Mouse (Mus musculus): ENCODE results near the gene Nme3. TPM values are rescaled to one million over a fixed set of nuclear protein-coding genes. Genes with fewer than 3 reads are reported as not detected.
"Not testable (repeated sequence)": the region's sequence is repeated elsewhere in the genome, so short reads cannot be mapped to it uniquely, and the experiment has no call there.

The Nme3 gene
- polyA plus RNA-seq, 1 experiment from 2014 or later: 77.1 TPM

DNA sequence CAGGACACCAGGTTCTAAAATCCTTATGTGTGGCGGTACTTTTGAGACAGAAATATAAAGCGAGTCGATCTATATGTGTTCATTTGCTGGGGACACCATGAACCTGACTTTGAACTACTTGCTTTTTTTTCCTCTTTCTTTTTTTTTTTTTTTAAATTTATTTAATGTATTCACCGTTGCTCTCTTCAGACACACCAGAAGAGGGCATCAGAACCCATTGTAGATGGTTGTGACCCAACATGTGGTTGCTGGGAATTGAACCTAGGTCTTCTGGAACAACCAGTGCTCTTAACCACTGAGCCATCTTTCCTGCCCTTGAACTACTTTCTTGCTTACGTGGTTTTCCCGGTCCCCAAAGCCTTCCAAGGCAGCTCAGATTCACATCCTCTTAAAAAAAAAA, 41.0 kb downstream of the Nme3 start:
- 41% methylated on average over 6 of the region's 6 CpGs for WGBS

DNA sequence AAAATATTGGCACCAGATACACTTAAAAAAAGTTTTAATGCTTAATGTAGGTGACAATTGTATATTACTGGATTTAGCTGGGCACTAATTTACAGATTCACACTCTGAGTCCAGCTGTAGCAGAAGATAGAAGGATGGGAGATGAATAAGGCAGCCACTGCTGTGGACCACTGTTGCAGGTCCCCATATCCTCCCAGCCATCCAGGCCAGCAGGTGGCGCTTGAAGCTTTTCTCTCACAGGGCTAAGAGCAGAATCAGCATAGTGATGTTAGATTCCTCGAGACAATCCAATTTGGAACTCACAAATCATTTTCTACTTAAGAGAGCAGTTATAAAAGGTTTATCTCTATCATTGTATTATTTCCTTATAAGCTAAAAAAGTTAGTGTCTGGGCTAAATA, 46.2 kb downstream of the Nme3 start:
- H3K27ac ChIP-seq (ENCODE audit: low read depth); H3K4me1 ChIP-seq (ENCODE audit: insufficient read depth); H3K27me3 ChIP-seq (ENCODE audit: insufficient read depth, low read length); H3K9me3 ChIP-seq (ENCODE audit: low read depth, low read length); H3K4me3 ChIP-seq (ENCODE audit: low read depth, low read length); H3K9ac ChIP-seq; ATAC-seq (ENCODE audit: insufficient read depth); H3K4me2 ChIP-seq: not testable (repeated sequence)
- peak; percentile 70 for TF ChIP-seq CTCF (IDR thresholded peaks at IDR 0.05; ENCODE audit: low read depth)
- peak; percentile 44 for DNase-seq
- WGBS: 5% methylated on average over 2 of the region's 2 CpGs
- H3K36me3 ChIP-seq (ENCODE audit: insufficient read depth): peaks cover 43% of the 10 kb centered on the region

More for the DNA sequence above, 41.0 kb downstream of the Nme3 start:
- Histone ChIP-seq H3K4me1 (ENCODE audit: insufficient read depth) (peaks cover 5% of the 10 kb centered on the region; the same call in 1 of the 2 replicates), H3K9me3 (ENCODE audit: low read depth, low read length) (no peaks in the 10 kb centered on the region), H3K27ac (ENCODE audit: low read depth) (peak overlapping the region; percentile 85), H3K4me3 (ENCODE audit: low read depth, low read length) (peak overlapping the region; percentile 97), H3K4me2 (peak overlapping the region; percentile 72), H3K27me3 (ENCODE audit: insufficient read depth, low read length) (no peaks in the 10 kb centered on the region), H3K9ac (peak overlapping the region; percentile 86), H3K36me3 (ENCODE audit: insufficient read depth) (no peaks in the 10 kb centered on the region)
- ATAC-seq (ENCODE audit: insufficient read depth) (no peak), DNase-seq (no peak)
- TF ChIP-seq CTCF (IDR thresholded peaks at IDR 0.05; ENCODE audit: low read depth): peak; percentile 18; the same call in 1 of the 2 replicates

DNA sequence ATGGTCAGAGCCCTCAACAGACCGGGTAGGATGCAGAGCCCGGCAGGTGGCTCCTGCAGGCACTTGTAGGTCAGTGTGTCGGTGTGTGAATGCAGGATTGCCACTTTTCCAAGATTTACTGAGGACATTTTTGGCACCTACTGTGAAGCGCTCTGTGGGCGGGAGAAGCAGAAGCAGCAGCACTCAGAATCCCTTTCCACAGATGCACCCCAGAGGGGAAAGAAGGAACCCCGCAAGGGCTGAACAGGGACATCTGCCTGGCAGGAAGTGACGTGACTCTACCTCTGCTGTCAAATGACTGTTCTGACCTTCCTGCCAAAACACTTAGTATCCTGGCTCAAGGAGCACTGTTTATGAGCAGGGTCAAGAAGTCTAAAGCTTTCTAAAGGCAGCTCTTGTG, 46.7 kb downstream of the Nme3 start:
- Histone ChIP-seq H3K4me1 (ENCODE audit: insufficient read depth) (no peaks in the 10 kb centered on the region), H3K27ac (ENCODE audit: low read depth) (no peak overlapping the region), H3K4me2 (no peak overlapping the region), H3K27me3 (ENCODE audit: insufficient read depth, low read length) (no peaks in the 10 kb centered on the region), H3K9ac (no peak overlapping the region), H3K36me3 (ENCODE audit: insufficient read depth) (peaks cover 49% of the 10 kb centered on the region), H3K4me3 (ENCODE audit: low read depth, low read length) (no peak overlapping the region), H3K9me3 (ENCODE audit: low read depth, low read length) (no peaks in the 10 kb centered on the region)
- ATAC-seq (ENCODE audit: insufficient read depth) (no peak), DNase-seq (no peak)
- TF ChIP-seq CTCF (IDR thresholded peaks at IDR 0.05; ENCODE audit: low read depth): no peak
- WGBS: 87% methylated on average over 7 of the region's 7 CpGs

DNA sequence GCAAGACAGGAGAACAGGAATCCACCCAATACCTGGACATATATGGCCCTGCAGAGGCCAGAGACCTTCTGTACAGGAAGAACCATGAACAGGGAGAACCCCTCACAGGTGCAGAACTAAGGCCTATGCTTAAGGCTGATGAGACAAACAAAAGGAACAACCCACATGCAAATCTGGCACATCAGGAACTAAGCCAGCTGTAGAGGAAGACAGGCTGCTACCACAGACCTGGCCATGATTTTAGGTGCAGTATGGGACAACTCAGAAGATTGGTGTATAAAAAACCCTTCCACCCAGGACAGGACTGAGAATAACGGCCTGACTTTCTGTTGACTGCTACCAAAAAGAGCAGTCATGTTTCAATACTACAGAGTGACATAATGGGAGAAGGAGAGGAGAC, 47.3 kb downstream of the Nme3 start:
- H3K9ac ChIP-seq; H3K4me1 ChIP-seq (ENCODE audit: insufficient read depth); H3K27ac ChIP-seq (ENCODE audit: low read depth); ATAC-seq (ENCODE audit: insufficient read depth); H3K9me3 ChIP-seq (ENCODE audit: low read depth, low read length); H3K4me3 ChIP-seq (ENCODE audit: low read depth, low read length); H3K27me3 ChIP-seq (ENCODE audit: insufficient read depth, low read length); DNase-seq; H3K4me2 ChIP-seq: not testable (repeated sequence)
- peaks cover 54% of the 10 kb centered on the region for H3K36me3 ChIP-seq (ENCODE audit: insufficient read depth)
- WGBS: 86% methylated on average over 1 of the region's 1 CpGs

Other genes starting within 250 kb of the Nme3 start
- gene Slc9a3r2, start 246.2 kb upstream of the Nme3 start, polyA plus RNA-seq (2014; fragmentation: Nextera tagmentation; extraction: Ambion mirVana): 67.8 and 68.3 TPM in 2 replicates
- gene Npw, start 238.0 kb upstream of the Nme3 start, polyA plus RNA-seq (2014; fragmentation: Nextera tagmentation; extraction: Ambion mirVana): 0.78 and 1.0 TPM in 2 replicates
- 32.9 and 34.0 TPM in 2 replicates for gene Zfp598, start 226.8 kb upstream of the Nme3 start, polyA plus RNA-seq (2014; fragmentation: Nextera tagmentation; extraction: Ambion mirVana)
- gene Syngr3, start 206.5 kb upstream of the Nme3 start, polyA plus RNA-seq (2014; fragmentation: Nextera tagmentation; extraction: Ambion mirVana): 0.83 and 1.3 TPM in 2 replicates
- gene Gfer, start 200.3 kb upstream of the Nme3 start, polyA plus RNA-seq (2014; fragmentation: Nextera tagmentation; extraction: Ambion mirVana): 53.9 and 54.4 TPM in 2 replicates
- gene Noxo1, start 200.3 kb upstream of the Nme3 start, polyA plus RNA-seq (2014; fragmentation: Nextera tagmentation; extraction: Ambion mirVana): 3.5 and 5.0 TPM in 2 replicates
- 97.9 and 112 TPM in 2 replicates for gene Tbl3, start 188.8 kb upstream of the Nme3 start, polyA plus RNA-seq (2014; fragmentation: Nextera tagmentation; extraction: Ambion mirVana)
- 0.46 and 0.71 TPM in 2 replicates for gene Rnf151, start 178.4 kb upstream of the Nme3 start, polyA plus RNA-seq (2014; fragmentation: Nextera tagmentation; extraction: Ambion mirVana)
- gene Rps2, start 178.4 kb upstream of the Nme3 start, polyA plus RNA-seq (2014; fragmentation: Nextera tagmentation; extraction: Ambion mirVana): 1,798 and 1,884 TPM in 2 replicates
- 211 and 221 TPM in 2 replicates for gene Ndufb10, start 172.0 kb upstream of the Nme3 start, polyA plus RNA-seq (2014; fragmentation: Nextera tagmentation; extraction: Ambion mirVana)
- gene Rpl3l, start 168.7 kb upstream of the Nme3 start, polyA plus RNA-seq (2014; fragmentation: Nextera tagmentation; extraction: Ambion mirVana): not detected in 2 replicates
- gene Msrb1, start 159.9 kb upstream of the Nme3 start, polyA plus RNA-seq (2014; fragmentation: Nextera tagmentation; extraction: Ambion mirVana): 35.2 and 37.8 TPM in 2 replicates
- gene Hs3st6, start 143.5 kb upstream of the Nme3 start, polyA plus RNA-seq (2014; fragmentation: Nextera tagmentation; extraction: Ambion mirVana): 2.9 and 3.3 TPM in 2 replicates
- gene Meiob, start 92.2 kb upstream of the Nme3 start, polyA plus RNA-seq (2014; fragmentation: Nextera tagmentation; extraction: Ambion mirVana): not detected in 2 replicates
- 23.2 and 24.8 TPM in 2 replicates for gene Hagh, start 56.4 kb upstream of the Nme3 start, polyA plus RNA-seq (2014; fragmentation: Nextera tagmentation; extraction: Ambion mirVana)
- 16.5 and 17.1 TPM in 2 replicates for gene Fahd1, start 46.1 kb upstream of the Nme3 start, polyA plus RNA-seq (2014; fragmentation: Nextera tagmentation; extraction: Ambion mirVana)
- 0.93 and 1.1 TPM in 2 replicates for gene Igfals, start 30.5 kb upstream of the Nme3 start, polyA plus RNA-seq (2014; fragmentation: Nextera tagmentation; extraction: Ambion mirVana)
- gene Nubp2, start 10.2 kb upstream of the Nme3 start, polyA plus RNA-seq (2014; fragmentation: Nextera tagmentation; extraction: Ambion mirVana): 53.0 and 56.5 TPM in 2 replicates
- gene Spsb3, start 9.9 kb upstream of the Nme3 start, polyA plus RNA-seq (2014; fragmentation: Nextera tagmentation; extraction: Ambion mirVana): 34.8 and 37.2 TPM in 2 replicates
- gene Eme2, start 1.4 kb upstream of the Nme3 start, polyA plus RNA-seq (2014; fragmentation: Nextera tagmentation; extraction: Ambion mirVana): 21.2 and 23.3 TPM in 2 replicates
- 92.1 and 93.7 TPM in 2 replicates for gene Mrps34, start 1.4 kb upstream of the Nme3 start, polyA plus RNA-seq (2014; fragmentation: Nextera tagmentation; extraction: Ambion mirVana)
- 32.1 and 34.2 TPM in 2 replicates for gene Mapk8ip3, start 40.5 kb downstream of the Nme3 start, polyA plus RNA-seq (2014; fragmentation: Nextera tagmentation; extraction: Ambion mirVana)
- 140 and 142 TPM in 2 replicates for gene Jpt2, start 64.2 kb downstream of the Nme3 start, polyA plus RNA-seq (2014; fragmentation: Nextera tagmentation; extraction: Ambion mirVana)
- gene Cramp1l, start 119.3 kb downstream of the Nme3 start, polyA plus RNA-seq (2014; fragmentation: Nextera tagmentation; extraction: Ambion mirVana): 8.7 and 9.8 TPM in 2 replicates
- gene Ift140, start 119.6 kb downstream of the Nme3 start, polyA plus RNA-seq (2014; fragmentation: Nextera tagmentation; extraction: Ambion mirVana): 16.9 and 18.0 TPM in 2 replicates
- 65.2 and 67.1 TPM in 2 replicates for gene Tmem204, start 187.1 kb downstream of the Nme3 start, polyA plus RNA-seq (2014; fragmentation: Nextera tagmentation; extraction: Ambion mirVana)
- 41.8 and 46.5 TPM in 2 replicates for gene Telo2, start 219.5 kb downstream of the Nme3 start, polyA plus RNA-seq (2014; fragmentation: Nextera tagmentation; extraction: Ambion mirVana)
- gene Ptx4, start 224.3 kb downstream of the Nme3 start, polyA plus RNA-seq (2014; fragmentation: Nextera tagmentation; extraction: Ambion mirVana): not detected in 2 replicates
- gene Clcn7, start 236.9 kb downstream of the Nme3 start, polyA plus RNA-seq (2014; fragmentation: Nextera tagmentation; extraction: Ambion mirVana): 22.3 and 23.1 TPM in 2 replicates